Mouse (Mus musculus) induced T-regulatory cell, adult 2 months (primary cell): ENCODE data around the gene Hyal1.

Experiments used
- DNase-seq: peaks from one replicate; pipeline ENCODE4 v3.0.0-alpha.2; 2012; ENCODE audit warnings: low read depth

Hyal1 gene

DNA sequence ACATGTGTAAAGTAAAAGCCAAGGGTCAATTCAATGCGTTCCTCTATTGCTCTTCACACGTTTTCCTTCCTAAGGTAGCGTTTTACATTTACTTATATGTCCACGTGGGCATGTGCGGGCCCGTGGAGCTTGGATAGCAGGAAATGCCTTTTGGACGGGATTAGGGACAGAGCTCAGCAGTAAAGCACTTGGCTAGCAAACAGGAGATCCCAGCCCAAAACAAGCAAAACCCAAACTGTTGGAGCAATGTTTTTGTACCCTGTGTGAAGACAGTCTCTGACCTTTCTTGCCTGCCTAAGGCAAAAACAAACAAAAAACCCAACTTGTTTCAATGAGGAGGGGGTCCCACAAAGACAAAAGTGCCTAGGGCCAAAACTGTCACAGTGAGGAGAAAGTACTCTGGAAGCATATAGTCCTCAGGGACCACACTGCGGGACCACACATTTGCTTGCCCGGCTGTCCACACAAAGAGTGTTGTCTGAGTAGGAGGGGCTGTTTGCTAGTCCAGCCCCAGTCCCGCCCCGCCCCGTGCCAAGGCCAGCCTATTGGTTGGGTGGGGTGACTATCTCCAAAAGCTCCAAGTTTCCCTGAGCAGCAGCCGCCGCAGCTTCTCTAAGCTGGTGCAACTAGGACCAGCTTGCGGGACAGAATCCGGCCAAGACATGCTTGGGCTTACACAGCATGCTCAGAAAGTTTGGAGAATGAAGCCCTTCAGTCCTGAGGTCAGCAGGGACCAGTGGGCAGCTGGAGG, at the start of gene Hyal1:
TSS of gene Hyal1 (plus strand) at position 571 of the 751 bp plus-strand sequence.
- no peak for DNase-seq

DNA sequence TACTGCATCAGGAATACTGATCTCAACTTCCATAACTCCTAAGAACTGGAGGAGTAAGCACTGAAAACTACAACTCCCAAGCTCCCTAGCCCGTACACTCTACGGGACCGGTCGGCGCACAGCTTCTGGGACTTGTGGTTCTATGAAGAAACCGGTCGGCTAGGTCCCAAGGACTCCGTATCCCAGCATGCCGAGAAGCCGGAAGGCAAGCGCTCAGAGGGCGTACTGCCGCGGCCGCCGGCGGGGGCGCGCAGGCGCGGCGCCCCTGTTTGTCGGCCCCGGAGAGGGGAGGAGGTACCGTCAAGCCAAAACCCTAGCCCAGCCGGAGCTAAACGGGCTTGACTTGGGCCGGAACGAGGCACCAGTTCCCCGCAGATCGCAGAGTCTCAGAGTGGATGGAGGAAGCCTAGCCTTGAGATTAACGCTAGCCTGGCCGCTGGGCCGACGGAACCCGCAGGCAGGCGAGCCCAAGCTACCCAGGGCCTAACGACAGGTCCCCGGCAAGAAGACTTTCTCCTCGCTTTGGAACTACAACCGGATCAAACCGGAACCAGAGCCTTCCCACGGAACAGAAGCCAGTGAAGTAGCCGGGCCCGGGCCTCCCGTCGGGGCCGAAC, 42.8 kb upstream of the Hyal1 start, which contains the start of gene Tmem115:
TSS of gene Tmem115 (plus strand) at position 155 of the 617 bp plus-strand sequence.
- peak; percentile 94 for DNase-seq

GRCm38 (mm10) chr9:107534408-107535202, 42.1 kb upstream of the Hyal1 start:
- DNase-seq, result peak; percentile 51

GRCm38 (mm10) chr9:107538231-107538630, 38.5 kb upstream of the Hyal1 start:
- DNase-seq, result no peak

DNA sequence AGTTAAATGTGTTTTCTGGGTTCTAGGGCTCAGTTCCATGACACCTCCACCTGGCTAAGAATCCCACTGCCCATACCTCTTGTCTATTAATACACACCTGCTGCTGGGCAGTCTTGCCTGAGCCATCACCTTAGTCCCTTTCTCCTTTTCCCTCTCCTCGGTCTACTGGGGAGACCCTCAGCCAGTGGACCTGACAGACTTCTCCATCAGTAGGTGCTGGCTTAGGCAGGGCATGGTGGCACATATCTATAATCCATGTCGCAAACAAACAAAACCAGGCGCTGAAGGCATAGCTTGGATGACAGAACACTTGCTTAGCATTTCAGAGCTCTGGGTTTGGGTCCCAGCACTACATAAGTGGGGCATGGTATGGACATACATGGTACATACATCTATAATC, 38.0 kb upstream of the Hyal1 start:
- DNase-seq, result no peak

- no peak for DNase-seq
Measured at GRCm38 (mm10) chr9:107539940-107540339, 36.8 kb upstream of the Hyal1 start.

GRCm38 (mm10) chr9:107540420-107540819, 36.3 kb upstream of the Hyal1 start:
- DNase-seq, result no peak

DNA sequence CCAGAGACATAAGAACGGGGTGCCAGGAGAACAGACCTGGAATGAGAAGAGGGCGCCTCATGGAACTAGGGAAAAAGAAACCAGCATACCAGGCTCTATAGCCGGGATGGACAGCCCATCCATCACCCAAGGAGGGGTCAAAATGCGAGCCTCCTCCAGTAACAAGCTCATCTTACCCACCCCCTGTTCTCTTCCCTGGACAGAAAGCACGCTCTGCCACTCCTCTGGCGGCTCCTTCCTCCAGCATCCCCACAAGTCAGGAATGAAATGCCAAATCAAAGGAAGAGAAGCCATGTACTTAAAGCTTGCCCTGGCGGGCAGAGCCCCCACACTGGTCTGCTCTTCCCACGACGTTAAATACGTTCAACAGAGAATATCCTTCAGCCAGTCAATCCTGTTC, 35.7 kb upstream of the Hyal1 start:
- no peak for DNase-seq

GRCm38 (mm10) chr9:107541474-107542351, 35.0 kb upstream of the Hyal1 start, which contains the start of the genes Cyb561d2 and Nprl2:
Gene Cyb561d2 (minus strand): TSS chr9:107542193.
Gene Nprl2 (plus strand): TSS chr9:107542226.
- DNase-seq, result peak; percentile 97

GRCm38 (mm10) chr9:107542352-107542686, 34.4 kb upstream of the Hyal1 start:
- DNase-seq, result no peak

DNA sequence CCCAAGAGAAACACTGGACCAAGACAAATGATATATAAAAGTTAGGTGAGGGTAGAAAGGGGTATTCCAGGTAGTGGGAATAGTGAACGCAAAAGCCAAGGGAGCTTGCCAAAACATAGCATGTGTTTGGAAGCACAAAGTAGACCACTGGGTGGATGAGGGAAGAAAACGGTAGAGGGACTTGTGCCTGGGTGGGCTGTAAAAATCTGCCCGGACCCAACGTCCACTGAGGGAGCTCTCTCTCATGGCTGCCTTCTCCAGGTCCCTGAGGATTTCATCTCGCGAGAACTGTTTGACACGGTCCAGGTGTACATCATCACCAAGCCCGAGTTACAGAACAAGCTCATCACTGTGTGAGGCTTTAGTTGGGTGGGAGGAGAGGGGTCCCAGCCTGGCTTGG, 34.0 kb upstream of the Hyal1 start:
- peak; percentile 16 for DNase-seq

GRCm38 (mm10) chr9:107543299-107543698, 33.4 kb upstream of the Hyal1 start:
- DNase-seq, result no peak

DNA sequence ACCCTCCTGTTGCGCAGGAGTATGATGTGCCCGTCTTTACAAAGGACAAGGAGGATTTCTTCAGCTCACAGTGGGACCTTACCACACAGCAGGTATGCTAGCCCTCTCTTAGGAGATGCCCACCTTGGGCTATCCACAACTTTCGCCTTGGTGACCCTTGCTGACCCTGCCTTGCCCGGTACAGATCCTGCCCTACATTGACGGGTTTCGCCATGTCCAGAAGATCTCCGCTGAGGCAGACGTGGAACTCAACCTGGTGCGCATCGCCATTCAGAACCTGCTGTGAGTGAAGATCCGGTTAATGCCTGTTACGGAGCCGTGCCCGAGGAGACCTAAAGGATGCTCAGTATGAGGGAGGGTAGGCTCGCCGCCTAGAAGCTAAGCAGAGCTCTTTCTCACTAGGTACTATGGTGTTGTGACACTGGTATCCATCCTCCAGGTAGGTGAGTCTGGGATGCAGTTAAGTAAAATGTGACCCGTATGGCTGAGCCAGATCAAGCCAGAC, 32.5 kb upstream of the Hyal1 start:
- DNase-seq, result no peak

GRCm38 (mm10) chr9:107544729-107545128, 32.0 kb upstream of the Hyal1 start:
- no peak for DNase-seq

GRCm38 (mm10) chr9:107545199-107545598, 31.5 kb upstream of the Hyal1 start:
- DNase-seq, result no peak

DNA sequence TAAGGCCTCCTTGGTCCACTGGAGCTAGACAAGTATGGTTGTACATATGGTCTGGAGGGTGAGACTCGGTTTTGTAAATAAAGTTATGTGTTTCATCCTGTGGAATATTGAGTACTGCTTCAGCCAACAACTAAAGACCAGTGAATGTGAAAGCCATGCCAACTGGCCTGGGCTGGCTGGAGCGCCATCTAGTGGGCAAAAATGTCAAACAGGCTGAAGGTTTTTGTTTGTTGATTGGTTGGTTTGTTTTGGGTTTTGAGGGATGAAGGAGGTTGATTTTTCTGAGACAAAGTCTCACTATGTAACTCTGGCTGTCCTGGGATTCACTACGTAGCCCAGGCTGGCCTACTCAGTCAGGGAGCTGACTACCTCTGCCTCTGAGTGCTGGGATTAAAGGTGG, 31.1 kb upstream of the Hyal1 start:
- peak; percentile 91 for DNase-seq

DNA sequence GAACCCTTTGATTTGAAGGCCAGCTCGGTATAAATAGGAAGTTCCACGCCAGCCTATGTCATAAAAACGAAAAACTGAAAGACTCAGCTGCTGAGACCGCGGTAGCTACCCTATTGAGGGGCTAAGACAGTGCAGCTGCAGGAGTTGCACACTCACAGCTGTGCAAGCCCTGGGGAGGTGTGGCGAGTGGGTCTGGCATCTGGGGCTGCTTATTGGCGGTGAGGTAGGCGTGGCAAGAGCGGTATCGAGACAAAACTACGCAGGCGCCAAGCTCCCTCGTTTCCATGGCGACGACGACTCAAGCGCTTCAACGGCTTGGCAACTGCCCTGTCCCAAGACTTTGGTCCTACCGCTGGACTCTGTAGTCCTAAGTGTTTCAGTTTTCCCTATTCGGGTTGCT, 29.7 kb upstream of the Hyal1 start, which contains the start of gene Zmynd10:
TSS of gene Zmynd10 (plus strand) at position 273 of the 400 bp plus-strand sequence.
- DNase-seq, result peak; percentile 94

GRCm38 (mm10) chr9:107547957-107548356, 28.8 kb upstream of the Hyal1 start:
- DNase-seq, result no peak

DNA sequence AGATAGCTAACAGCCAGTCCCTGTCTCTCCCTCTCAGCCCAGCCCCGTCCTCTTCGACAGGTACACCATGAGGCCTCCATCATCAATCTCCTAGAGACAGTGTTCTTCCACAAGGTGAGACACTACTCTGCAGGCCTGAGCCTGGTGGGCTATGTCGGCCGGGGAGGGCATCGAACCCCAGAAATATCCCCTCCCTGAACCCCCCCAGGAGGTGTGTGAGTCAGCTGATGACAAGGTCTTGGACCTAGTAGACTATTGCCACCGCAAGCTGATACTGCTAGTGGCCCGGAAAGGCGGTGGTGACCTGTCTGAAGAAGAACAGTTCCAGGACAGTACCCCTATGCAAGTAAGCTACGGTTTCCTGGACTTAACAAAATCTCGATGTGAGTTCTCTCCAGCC, 27.9 kb upstream of the Hyal1 start:
- no peak for DNase-seq

DNA sequence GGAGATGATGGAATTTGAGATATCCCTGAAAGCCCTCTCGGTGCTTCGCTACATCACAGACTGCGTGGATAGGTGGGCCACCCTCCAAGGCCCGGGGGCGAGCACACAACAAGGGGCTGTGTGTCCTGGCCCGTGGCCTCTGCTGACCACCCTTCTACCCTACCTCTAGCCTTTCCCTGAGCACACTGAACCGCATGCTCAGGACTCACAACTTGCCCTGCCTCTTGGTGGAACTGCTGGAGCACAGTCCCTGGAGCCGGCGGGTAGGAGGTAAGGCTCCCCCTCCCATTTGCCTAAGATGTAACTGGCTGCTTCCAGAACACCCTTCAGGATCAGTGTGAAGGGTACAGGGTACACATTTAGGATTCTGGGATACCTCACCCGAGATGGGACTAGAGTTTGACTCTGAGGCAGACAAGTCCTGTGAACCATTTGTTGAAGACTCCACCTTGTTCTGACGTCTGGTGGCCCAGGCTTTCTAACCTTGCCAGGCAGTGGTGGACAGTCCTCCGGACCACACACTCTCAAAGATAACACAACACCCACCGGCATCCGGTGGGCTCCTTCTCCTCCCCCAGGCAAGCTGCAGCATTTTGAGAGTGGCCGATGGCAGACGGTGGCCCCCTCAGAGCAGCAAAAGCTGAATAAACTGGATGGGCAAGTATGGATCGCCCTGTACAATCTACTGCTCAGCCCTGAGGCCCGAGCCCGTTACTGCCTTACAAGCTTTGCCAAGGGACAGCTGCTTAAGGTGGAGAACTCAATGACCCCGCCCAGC, 27.2 kb upstream of the Hyal1 start:
- no peak for DNase-seq
